Mouse (Mus musculus) hindbrain, embryonic 16.5 days (tissue): Measurements from ENCODE around the gene Chst11. TPM values are rescaled to one million over a fixed set of nuclear protein-coding genes. Genes with fewer than 3 reads are reported as not detected.

Experiments
- ATAC-seq: fragments of 200-750 bp; cut with Nextera tagmentation; 2 replicates; pipeline ENCODE4 v1.8.0; 2017; ENCODE audit warnings: moderate TSS enrichment, moderate library complexity
- H3K27ac ChIP-seq: fragments of 300-500 bp; sonication (generic); 2 replicates; pipeline ENCODE4 v1.5.1; 2014; ENCODE audit warnings: low read depth, mild to moderate bottlenecking, control low read depth, low read length, moderate library complexity
- H3K27me3 ChIP-seq: fragments of 300-500 bp; sonication (generic); replicated peaks from 2 replicates; pipeline ENCODE4 v1.6.1; 2014; ENCODE audit warnings: low read length; ENCODE audit not compliant: control insufficient read depth, insufficient read depth
- H3K36me3 ChIP-seq: fragments of 300-500 bp; sonication (generic); 2 replicates; pipeline ENCODE4 v1.6.1; 2014; ENCODE audit warnings: mild to moderate bottlenecking, low read length, moderate library complexity, mixed read lengths; ENCODE audit not compliant: control insufficient read depth, insufficient read depth
- H3K4me1 ChIP-seq: fragments of 300-500 bp; sonication (generic); 2 replicates; pipeline ENCODE4 v1.6.1; 2014; ENCODE audit warnings: low read depth, low read length; ENCODE audit not compliant: control insufficient read depth, insufficient read depth
- H3K4me2 ChIP-seq: fragments of 300-500 bp; sonication (generic); 2 replicates; pipeline ENCODE4 v1.6.1; 2014; ENCODE audit warnings: mild to moderate bottlenecking, low read length, control low read depth, moderate library complexity
- H3K4me3 ChIP-seq: fragments of 300-500 bp; sonication (generic); 2 replicates; pipeline ENCODE4 v1.5.1; 2014; ENCODE audit warnings: mild to moderate bottlenecking, low read length, control low read depth, moderate library complexity
- H3K9ac ChIP-seq: fragments of 300-500 bp; sonication (generic); 2 replicates; pipeline ENCODE4 v1.6.1; 2014; ENCODE audit warnings: low read depth, mild to moderate bottlenecking, control low read depth, low read length, moderate library complexity
- H3K9me3 ChIP-seq: fragments of 300-500 bp; sonication (generic); 2 replicates; pipeline ENCODE4 v1.6.1; 2014; ENCODE audit warnings: mild to moderate bottlenecking, low read length, moderate library complexity; ENCODE audit not compliant: control insufficient read depth
- WGBS: fragments of 180-500 bp; shearing (Covaris S2); extraction: QIAGEN DNeasy Blood & Tissue Kit; methylation state at CpG from one replicate; pipeline ENCODE4 v1.1.7; 2014; 5-methylcytosine and 5-hydroxymethylcytosine counted together
- polyA plus RNA-seq: library from polyadenylated mRNA; unstranded; fragments of >200 nt; fragmentation: Nextera tagmentation; extraction: Ambion mirVana; gene quantifications from 2 replicates; pipeline ENCODE4 v1.2.1, GENCODE M21; 2015

Gene Chst11
- polyA plus RNA-seq, 1 experiment from 2014 or later: 3.6 TPM

DNA sequence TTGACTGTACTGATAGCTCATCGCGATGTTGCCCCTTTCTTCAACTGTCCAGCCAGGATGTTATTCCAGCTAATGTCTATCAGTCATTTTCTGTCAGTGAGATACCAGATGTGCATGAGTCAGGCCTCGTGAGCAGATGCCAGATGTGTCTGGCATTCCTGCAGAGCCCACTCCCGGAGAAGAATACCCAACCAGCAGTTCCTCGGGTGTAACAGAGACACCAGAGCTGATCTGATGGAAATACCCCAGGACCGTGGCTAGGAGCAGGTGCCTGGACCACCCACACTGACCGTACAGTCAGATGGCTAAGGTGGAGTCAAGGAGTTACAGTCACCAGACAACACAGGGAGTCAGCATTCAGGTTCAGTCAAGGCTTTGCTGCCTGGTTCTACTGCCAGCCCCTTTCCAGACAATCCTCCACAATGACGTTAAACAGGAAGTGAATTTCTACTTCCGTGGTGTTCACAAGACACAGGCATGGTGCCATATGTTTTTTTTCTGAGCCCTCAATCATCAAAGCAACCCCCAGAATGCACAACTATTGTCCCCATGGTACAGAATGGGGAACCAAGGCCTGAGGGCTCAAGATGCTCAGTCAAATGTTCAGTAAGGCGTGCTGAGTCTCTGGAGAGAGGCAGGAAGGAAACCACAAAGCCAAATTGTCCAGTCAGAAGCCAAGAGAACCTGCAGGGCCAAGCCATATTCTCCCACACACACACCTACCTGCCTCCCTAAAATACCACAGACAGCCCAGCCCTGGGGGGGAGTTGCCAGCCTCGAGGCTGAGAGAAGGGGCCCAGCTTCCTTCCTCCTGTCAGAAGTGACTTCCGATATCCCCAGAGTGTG, 198.6 kb downstream of the Chst11 start:
- Histone ChIP-seq H3K36me3 (no peaks in the 10 kb centered on the region), H3K4me1 (peaks cover 28% of the 10 kb centered on the region), H3K9me3 (no peaks in the 10 kb centered on the region), H3K4me3 (no peak overlapping the region), H3K9ac (no peak overlapping the region), H3K27me3 (no peaks in the 10 kb centered on the region), H3K27ac (peak overlapping the region; percentile 54), H3K4me2 (no peak overlapping the region)
- WGBS: 60% methylated on average over 12 of the region's 12 CpGs
- no peak; the same call in 1 of the 2 replicates for ATAC-seq

DNA sequence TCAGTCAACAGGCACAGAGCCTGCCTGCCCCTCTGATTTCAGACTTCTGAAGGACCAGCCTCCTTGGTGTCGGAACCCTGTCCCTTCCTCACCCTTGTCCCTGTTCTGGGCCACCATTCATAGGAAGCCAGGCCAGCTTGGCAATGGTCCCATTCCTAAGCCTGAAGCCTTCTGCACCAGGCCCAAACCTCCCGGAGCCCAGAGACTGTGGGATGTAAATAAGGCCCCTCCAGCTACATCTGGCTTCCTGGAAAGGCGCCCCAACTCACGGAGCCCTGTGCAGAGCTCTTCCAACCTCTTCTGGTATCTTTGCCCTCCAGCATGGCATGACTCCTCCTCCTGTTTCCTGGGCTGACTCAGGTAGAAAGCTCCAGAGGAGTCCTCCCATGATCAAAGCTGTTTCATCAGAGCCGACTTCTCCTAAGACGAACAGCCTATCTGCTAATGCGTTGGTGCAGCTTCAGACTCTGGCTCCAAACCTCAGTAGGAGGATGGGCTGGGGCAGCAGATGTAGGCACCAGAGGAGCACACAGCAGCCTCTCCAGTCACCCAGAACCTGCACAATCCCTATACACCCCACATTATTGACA, 199.3 kb downstream of the Chst11 start:
- Histone ChIP-seq H3K9me3 (no peaks in the 10 kb centered on the region), H3K4me3 (no peak overlapping the region), H3K27ac (peak overlapping the region; percentile 54), H3K4me1 (peaks cover 28% of the 10 kb centered on the region), H3K9ac (no peak overlapping the region), H3K36me3 (no peaks in the 10 kb centered on the region), H3K4me2 (no peak overlapping the region), H3K27me3 (no peaks in the 10 kb centered on the region)
- 53% methylated on average over 7 of the region's 7 CpGs for WGBS
- ATAC-seq: peak; percentile 37

DNA sequence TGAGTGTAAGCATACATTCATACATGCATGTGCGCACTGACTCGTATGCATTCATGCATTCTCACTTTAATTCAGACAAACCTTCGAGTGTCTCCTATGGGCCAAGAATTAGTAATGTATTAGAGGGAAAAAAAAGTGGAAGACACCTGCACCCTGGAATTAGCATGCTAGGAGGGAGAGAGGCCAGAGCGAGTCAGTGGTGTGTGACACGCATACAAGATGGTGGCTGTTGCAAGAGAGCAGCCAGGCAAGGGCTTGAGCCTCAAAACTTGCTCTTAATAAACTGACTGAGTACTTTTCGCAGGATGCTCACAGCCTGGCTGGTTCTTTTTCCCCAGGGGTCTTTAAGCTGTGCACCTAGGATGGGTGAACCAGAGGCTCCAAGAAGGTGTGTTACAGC, 199.8 kb downstream of the Chst11 start:
- Histone ChIP-seq H3K27ac (no peak overlapping the region; the same call in 1 of the 2 replicates), H3K27me3 (no peaks in the 10 kb centered on the region), H3K9ac (no peak overlapping the region), H3K4me3 (no peak overlapping the region), H3K4me1 (peaks cover 28% of the 10 kb centered on the region), H3K36me3 (no peaks in the 10 kb centered on the region), H3K9me3 (no peaks in the 10 kb centered on the region), H3K4me2 (no peak overlapping the region)
- ATAC-seq: no peak; the same call in 1 of the 2 replicates
- WGBS: 76% methylated on average over 6 of the region's 6 CpGs

DNA sequence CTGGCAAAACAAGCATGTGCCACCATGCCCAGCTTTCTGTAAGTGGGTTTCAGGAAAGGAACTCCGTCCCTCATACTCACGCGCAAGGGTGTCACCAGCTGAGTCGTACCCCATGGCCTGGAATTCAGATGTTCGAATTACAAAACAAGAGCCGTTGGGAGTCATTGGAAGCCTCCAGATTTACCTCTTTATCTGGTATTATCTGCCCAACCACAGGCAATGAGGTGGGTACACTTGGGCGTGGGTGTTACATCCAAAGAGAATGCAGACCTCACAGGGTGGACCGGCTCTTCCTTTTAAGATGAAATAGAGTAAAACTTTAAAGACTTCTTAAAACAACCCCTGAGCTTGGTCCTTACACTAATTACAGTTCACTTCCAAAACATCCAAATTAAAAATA, 200.9 kb downstream of the Chst11 start:
- no peak overlapping the region for H3K4me3 ChIP-seq
- H3K27ac ChIP-seq: no peak overlapping the region
- H3K9me3 ChIP-seq: no peaks in the 10 kb centered on the region
- WGBS: 84% methylated on average over 8 of the region's 8 CpGs
- no peak for ATAC-seq
- H3K36me3 ChIP-seq: no peaks in the 10 kb centered on the region
- peaks cover 28% of the 10 kb centered on the region for H3K4me1 ChIP-seq
- no peak overlapping the region for H3K9ac ChIP-seq
- H3K4me2 ChIP-seq: no peak overlapping the region
- no peaks in the 10 kb centered on the region for H3K27me3 ChIP-seq

DNA sequence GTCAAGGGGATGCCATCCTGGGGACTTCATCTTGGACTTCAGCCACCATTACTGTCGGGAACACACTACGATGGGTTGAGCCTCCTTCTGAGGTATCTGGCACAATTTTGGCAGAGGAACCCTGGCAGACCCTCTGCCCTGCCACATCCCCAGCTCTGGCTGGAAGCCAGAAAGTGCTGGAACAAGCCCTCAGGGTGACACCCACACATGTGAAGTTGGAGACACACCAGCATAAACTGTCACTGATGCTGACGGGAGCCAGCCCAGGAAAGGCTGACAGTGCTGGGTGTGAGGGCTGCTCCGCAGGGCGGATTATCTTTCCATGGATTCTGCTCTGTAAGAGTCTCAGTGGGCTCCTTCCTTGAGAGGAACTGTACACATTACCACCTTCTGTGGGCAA, 201.7 kb downstream of the Chst11 start:
- Histone ChIP-seq H3K36me3 (no peaks in the 10 kb centered on the region), H3K4me1 (peaks cover 27% of the 10 kb centered on the region), H3K27me3 (no peaks in the 10 kb centered on the region), H3K9me3 (no peaks in the 10 kb centered on the region), H3K4me2 (no peak overlapping the region), H3K4me3 (no peak overlapping the region), H3K27ac (no peak overlapping the region), H3K9ac (no peak overlapping the region)
- ATAC-seq: no peak
- 50% methylated on average over 5 of the region's 5 CpGs for WGBS

DNA sequence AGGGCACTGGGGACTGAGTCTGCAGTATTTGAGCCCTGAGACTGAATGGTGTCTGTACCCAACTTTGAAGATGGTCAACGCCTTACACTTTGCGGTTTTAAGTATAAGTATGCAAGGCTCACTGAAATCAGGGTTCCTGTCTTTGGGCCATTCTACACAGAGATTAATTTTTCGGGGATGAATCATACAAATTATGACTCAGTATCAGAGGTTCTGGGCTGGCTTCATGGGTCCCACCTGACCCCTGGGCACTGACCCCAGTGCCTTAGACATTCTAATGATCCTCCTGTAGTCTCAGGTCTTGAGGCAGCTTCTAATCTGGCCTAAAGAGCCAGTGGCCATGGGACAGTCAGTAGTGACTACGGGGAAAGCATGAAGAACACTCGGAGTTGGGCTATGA, 203.8 kb downstream of the Chst11 start:
- no peaks in the 10 kb centered on the region for H3K36me3 ChIP-seq
- WGBS: 98% methylated on average over 5 of the region's 5 CpGs
- H3K9ac ChIP-seq: no peak overlapping the region
- no peak for ATAC-seq
- peaks cover 15% of the 10 kb centered on the region for H3K4me1 ChIP-seq
- no peak overlapping the region for H3K27ac ChIP-seq
- H3K27me3 ChIP-seq: no peaks in the 10 kb centered on the region
- H3K9me3 ChIP-seq: no peaks in the 10 kb centered on the region
- H3K4me3 ChIP-seq: no peak overlapping the region
- H3K4me2 ChIP-seq: no peak overlapping the region

DNA sequence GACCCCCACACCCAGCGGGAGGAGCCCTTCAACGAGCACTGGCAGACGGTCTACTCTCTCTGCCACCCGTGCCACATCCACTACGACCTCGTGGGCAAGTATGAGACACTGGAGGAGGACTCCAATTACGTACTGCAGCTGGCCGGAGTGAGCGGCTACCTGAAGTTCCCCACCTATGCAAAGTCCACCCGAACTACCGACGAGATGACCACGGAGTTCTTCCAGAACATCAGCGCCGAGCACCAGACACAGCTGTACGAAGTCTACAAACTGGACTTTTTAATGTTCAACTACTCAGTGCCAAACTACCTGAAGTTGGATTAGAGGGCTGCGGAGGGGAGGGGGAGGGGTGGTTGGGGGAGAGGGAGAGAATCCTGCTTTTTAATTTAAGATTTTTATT, 206.2 kb downstream of the Chst11 start:
- H3K4me2 ChIP-seq: no peak overlapping the region
- H3K9ac ChIP-seq: no peak overlapping the region
- H3K27me3 ChIP-seq: no peaks in the 10 kb centered on the region
- no peaks in the 10 kb centered on the region for H3K36me3 ChIP-seq
- no peak overlapping the region for H3K4me3 ChIP-seq
- ATAC-seq: no peak
- no peak overlapping the region for H3K27ac ChIP-seq
- peaks cover 3% of the 10 kb centered on the region for H3K4me1 ChIP-seq
- no peaks in the 10 kb centered on the region for H3K9me3 ChIP-seq
- WGBS: 97% methylated on average over 17 of the region's 17 CpGs

DNA sequence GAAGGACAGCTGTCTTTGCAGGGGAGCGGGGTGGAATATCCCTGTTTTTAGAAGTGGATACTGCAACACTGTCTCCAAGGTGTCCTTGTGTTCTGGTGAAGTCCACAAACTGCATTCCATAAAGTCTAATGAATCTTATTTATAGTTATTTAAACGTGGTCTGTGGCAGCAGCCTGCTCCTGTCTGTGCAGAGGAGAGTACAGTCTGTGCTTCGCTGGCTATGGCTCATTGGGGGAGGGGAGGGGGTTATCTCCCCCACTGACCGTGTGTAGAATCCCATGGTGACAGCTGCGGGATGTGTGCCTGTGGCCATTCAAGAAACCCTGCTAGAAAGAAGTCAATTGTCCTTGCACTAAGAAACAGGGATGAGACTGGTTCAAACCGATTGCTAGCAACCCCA, 206.7 kb downstream of the Chst11 start:
- no peak overlapping the region for H3K4me2 ChIP-seq
- H3K9ac ChIP-seq: no peak overlapping the region
- H3K27ac ChIP-seq: no peak overlapping the region
- peaks cover 2% of the 10 kb centered on the region for H3K4me1 ChIP-seq
- H3K36me3 ChIP-seq: no peaks in the 10 kb centered on the region
- H3K27me3 ChIP-seq: no peaks in the 10 kb centered on the region
- WGBS: 31% methylated on average over 6 of the region's 6 CpGs
- H3K4me3 ChIP-seq: no peak overlapping the region
- no peak for ATAC-seq
- H3K9me3 ChIP-seq: no peaks in the 10 kb centered on the region

DNA sequence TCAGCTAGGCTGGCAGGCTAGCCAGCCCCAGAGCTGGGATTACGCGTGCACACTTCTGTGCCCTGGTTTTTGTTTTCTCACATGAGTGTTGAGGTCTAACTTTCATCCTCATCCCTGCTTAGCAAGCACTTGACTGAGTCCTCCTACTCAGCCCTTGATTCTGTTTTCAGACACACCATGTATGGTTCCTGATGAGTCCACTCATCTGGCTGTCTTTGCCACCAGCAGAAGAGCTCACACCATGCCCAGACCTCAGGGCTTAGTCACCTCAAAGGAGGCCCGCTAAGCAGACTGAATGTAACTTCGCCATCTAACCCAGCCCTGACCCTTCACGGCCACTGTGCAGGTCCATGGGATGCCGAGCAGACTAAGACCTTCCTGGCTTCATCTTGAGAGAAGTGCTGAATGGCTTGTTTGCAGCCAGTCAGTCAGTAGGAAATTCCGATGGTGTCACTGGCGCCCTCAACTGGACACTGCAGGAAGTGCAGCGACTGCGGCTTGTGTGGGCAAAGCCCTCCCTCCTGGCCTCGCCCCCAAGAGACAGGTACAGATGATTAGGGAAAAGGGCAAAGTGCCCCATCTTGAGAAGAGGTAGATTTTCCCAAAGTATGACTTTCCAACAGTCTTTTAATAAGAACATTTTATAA, 212.5 kb downstream of the Chst11 start:
- 52% methylated on average over 11 of the region's 11 CpGs for WGBS
- ATAC-seq: peak; percentile 44; the same call in 1 of the 2 replicates
- Histone ChIP-seq H3K36me3 (no peaks in the 10 kb centered on the region), H3K9me3 (no peaks in the 10 kb centered on the region), H3K27me3 (no peaks in the 10 kb centered on the region), H3K4me1 (no peaks in the 10 kb centered on the region), H3K9ac (no peak overlapping the region), H3K27ac (no peak overlapping the region), H3K4me2 (no peak overlapping the region), H3K4me3 (no peak overlapping the region)
